Mouse (Mus musculus) splenic B cell, adult 2 months (primary cell): ENCODE data around the gene Opn1sw.

ENCODE experiments used
- DNase-seq: peaks from one replicate; pipeline ENCODE4 v3.0.0-alpha.2; 2011; ENCODE audit warnings: low read depth, low spot score
- H3K27me3 ChIP-seq: 2 replicates; pipeline ENCODE4 v1.6.1; 2012; ENCODE audit warnings: mild to moderate bottlenecking, low read length, moderate library complexity, mixed read lengths; ENCODE audit not compliant: control insufficient read depth, poor library complexity, insufficient read depth, severe bottlenecking
- H3K36me3 ChIP-seq: 2 replicates; pipeline ENCODE4 v1.6.1; 2012; ENCODE audit warnings: mild to moderate bottlenecking, low read length, moderate library complexity, mixed read lengths; ENCODE audit not compliant: control insufficient read depth, poor library complexity, insufficient read depth, severe bottlenecking

Gene Opn1sw

GRCm38 (mm10) chr6:29326961-29327360 is 61.3 kb downstream of the Opn1sw start:
- peak; percentile 6 for DNase-seq
- no peaks in the 10 kb centered on the region for H3K27me3 ChIP-seq
- H3K36me3 ChIP-seq, result no peaks in the 10 kb centered on the region
